Mouse (Mus musculus): ENCODE measurements at regions not wholly inside any gene's neighbourhood (a gene's known extent, or its start where the extent isn't known, plus 50 kb on each side); places are given as distances from the start of the nearest gene placed in this dataset.

DNA sequence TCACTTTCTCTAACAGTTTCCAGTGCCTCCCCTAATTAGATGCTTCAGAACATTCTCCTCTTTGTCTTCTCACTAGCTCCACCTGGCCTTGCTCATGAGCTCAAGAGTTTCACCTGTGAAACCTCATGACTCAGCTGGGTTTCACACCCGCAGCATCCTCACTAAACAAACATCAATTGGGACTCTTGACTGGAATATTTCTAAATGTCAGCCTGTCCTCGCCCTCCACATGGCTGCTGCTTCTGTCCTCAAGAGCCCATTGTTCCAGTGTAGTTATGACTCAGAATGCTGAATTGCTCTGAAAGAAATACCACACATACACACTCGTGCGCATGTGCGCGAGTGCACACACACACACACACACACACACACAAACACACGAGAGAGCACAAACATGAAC is 407.2 kb downstream of the Prss52 start:
- Histone ChIP-seq H3K36me3 (ENCODE audit: control insufficient read depth, insufficient read depth, low read length) (no peaks in the 10 kb centered on the region), H3K4me3 (ENCODE audit: control insufficient read depth, low read depth, low read length) (no peak overlapping the region), H3K27me3 (ENCODE audit: control insufficient read depth, insufficient read depth, low read length) (no peaks in the 10 kb centered on the region), H3K27ac (ENCODE audit: control insufficient read depth, insufficient read depth, low read depth, low read length) (no peak overlapping the region), H3K4me1 (ENCODE audit: control insufficient read depth, insufficient read depth, low read length) (no peaks in the 10 kb centered on the region)
- no peak for TF ChIP-seq CTCF (IDR thresholded peaks at IDR 0.05; ENCODE audit: control insufficient read depth, insufficient read depth, insufficient replicate concordance, low read depth, low read length)
- TF ChIP-seq POLR2A (IDR thresholded peaks at IDR 0.05; ENCODE audit: control insufficient read depth, low read depth, low read length) = no peak

DNA sequence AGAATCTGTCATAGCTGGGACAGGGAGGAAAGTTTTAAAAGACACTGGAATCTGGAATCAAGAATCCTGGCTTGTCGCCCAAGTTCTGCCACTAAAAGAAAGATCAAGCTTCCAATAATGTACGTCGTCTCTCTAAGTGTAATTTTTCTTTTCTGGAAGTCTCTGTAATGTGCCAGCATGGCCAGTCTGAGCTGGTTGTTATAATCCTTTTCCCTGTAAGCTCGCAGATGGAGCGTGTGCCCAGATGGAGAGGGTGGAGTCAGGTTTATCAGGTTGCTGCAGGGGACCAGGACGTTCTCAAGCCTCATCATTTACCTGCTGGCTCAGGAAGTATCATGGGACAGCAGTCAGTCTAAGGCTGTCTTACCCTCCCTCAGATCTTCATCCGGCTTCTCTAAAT is 408.6 kb downstream of the Prss52 start:
- H3K4me1 ChIP-seq (ENCODE audit: control insufficient read depth, insufficient read depth, low read length) = no peaks in the 10 kb centered on the region
- TF ChIP-seq CTCF (IDR thresholded peaks at IDR 0.05; ENCODE audit: control insufficient read depth, insufficient read depth, insufficient replicate concordance, low read depth, low read length) = no peak
- no peak for TF ChIP-seq POLR2A (IDR thresholded peaks at IDR 0.05; ENCODE audit: control insufficient read depth, low read depth, low read length)
- no peaks in the 10 kb centered on the region for H3K27me3 ChIP-seq (ENCODE audit: control insufficient read depth, insufficient read depth, low read length)
- no peaks in the 10 kb centered on the region for H3K36me3 ChIP-seq (ENCODE audit: control insufficient read depth, insufficient read depth, low read length)
- no peak overlapping the region for H3K27ac ChIP-seq (ENCODE audit: control insufficient read depth, insufficient read depth, low read depth, low read length)
- no peak overlapping the region for H3K4me3 ChIP-seq (ENCODE audit: control insufficient read depth, low read depth, low read length)

DNA sequence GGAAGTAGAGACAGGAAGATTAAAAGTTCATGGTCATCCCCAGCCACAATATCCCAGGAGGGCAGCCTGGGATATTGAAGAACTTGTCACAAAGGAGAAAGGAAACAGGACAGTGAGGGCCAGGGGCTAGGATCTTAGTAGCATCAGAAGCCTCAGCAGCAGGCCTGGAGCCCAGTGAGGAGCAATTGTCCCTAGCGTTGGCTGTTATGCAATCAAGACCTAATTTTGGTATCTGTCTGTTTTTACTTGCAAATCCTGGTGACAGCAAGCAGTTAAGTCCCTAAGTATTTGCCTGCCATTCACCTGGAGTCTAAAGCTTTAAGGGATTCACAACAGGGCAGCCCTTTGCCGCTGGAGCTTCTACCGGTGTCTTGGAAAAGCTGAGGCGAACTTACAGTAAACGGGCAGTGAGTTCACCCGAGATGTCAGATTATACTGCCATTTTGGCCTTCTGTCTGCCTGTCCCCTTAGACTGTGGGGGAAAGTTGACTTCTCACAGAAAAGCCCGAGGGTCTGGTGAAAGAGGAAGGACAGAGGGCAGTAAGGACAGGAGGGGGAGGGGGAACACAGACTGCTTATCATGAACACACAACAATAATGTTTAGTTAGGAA is 413.6 kb downstream of the Prss52 start:
- no peak overlapping the region for H3K27ac ChIP-seq (ENCODE audit: control insufficient read depth, insufficient read depth, low read depth, low read length)
- H3K27me3 ChIP-seq (ENCODE audit: control insufficient read depth, insufficient read depth, low read length) = no peaks in the 10 kb centered on the region
- H3K4me1 ChIP-seq (ENCODE audit: control insufficient read depth, insufficient read depth, low read length) = no peaks in the 10 kb centered on the region
- no peaks in the 10 kb centered on the region for H3K36me3 ChIP-seq (ENCODE audit: control insufficient read depth, insufficient read depth, low read length)
- no peak for TF ChIP-seq POLR2A (IDR thresholded peaks at IDR 0.05; ENCODE audit: control insufficient read depth, low read depth, low read length)
- no peak for TF ChIP-seq CTCF (IDR thresholded peaks at IDR 0.05; ENCODE audit: control insufficient read depth, insufficient read depth, insufficient replicate concordance, low read depth, low read length)
- H3K4me3 ChIP-seq (ENCODE audit: control insufficient read depth, low read depth, low read length) = no peak overlapping the region

DNA sequence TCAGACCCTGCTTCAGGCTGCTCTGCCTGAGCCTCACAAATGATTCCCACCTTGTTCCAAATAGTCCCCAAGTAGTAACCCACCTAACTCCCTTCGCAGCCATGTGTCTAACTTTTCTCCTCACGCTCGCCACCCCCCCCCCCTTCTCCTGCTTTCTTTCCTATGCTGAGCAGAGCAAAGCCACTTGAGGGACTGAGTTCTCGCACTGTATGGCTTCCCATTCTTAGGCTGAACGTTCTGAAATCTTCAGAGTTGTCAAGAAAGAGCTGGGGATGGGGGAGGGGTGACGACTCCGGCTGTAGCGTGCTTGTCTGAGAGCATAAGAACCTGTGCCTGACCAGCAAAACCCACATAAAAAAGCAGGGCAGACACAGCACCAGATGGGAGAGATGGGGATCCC is 420.6 kb downstream of the Prss52 start:
- no peak overlapping the region for H3K4me3 ChIP-seq (ENCODE audit: control insufficient read depth, low read depth, low read length)
- H3K4me1 ChIP-seq (ENCODE audit: control insufficient read depth, insufficient read depth, low read length) = no peaks in the 10 kb centered on the region
- H3K27ac ChIP-seq (ENCODE audit: control insufficient read depth, insufficient read depth, low read depth, low read length) = no peak overlapping the region
- H3K27me3 ChIP-seq (ENCODE audit: control insufficient read depth, insufficient read depth, low read length) = no peaks in the 10 kb centered on the region
- H3K36me3 ChIP-seq (ENCODE audit: control insufficient read depth, insufficient read depth, low read length) = no peaks in the 10 kb centered on the region
- TF ChIP-seq CTCF (IDR thresholded peaks at IDR 0.05; ENCODE audit: control insufficient read depth, insufficient read depth, insufficient replicate concordance, low read depth, low read length) (no peak), POLR2A (IDR thresholded peaks at IDR 0.05; ENCODE audit: control insufficient read depth, low read depth, low read length) (no peak)

DNA sequence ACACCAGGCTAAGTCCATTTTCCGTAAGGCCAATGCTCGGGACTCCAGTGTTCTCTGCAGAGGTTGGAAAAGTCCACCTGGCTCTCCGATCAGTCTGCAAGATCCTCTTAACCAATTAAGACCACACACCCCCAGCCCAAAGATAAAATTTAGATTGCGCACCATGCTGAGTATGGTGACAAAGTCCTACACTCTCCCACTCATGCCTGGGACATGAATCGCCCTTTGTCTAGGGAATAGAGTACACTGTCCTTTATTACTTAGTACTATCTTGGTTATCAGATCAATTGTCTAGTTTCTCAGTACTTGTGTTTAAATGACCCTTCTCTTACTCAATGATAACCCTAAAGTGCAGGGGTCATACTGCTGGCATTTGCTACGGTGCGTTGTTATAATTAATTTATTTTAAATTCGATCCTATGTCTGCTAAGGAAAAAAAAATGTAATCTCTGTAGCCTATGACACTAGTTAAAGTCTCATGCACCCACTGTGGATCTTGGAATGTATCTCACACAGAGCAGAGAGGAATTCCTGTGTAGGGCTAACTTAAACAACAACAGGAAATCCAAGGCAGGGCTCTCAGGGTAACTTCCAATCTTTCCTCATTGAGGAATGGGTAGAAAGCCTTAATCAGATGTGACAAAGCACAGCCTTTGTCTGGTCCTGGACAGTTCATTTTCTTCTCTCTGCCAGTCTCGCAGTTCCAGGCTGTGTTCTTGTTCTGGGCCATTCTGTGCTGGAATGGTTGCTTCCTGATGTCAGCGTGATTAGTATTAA is 421.4 kb downstream of the Prss52 start:
- Histone ChIP-seq H3K27me3 (ENCODE audit: control insufficient read depth, insufficient read depth, low read length) (no peaks in the 10 kb centered on the region), H3K4me3 (ENCODE audit: control insufficient read depth, low read depth, low read length) (no peak overlapping the region), H3K27ac (ENCODE audit: control insufficient read depth, insufficient read depth, low read depth, low read length) (no peak overlapping the region), H3K36me3 (ENCODE audit: control insufficient read depth, insufficient read depth, low read length) (no peaks in the 10 kb centered on the region), H3K4me1 (ENCODE audit: control insufficient read depth, insufficient read depth, low read length) (no peaks in the 10 kb centered on the region)
- TF ChIP-seq POLR2A (IDR thresholded peaks at IDR 0.05; ENCODE audit: control insufficient read depth, low read depth, low read length) = no peak
- no peak for TF ChIP-seq CTCF (IDR thresholded peaks at IDR 0.05; ENCODE audit: control insufficient read depth, insufficient read depth, insufficient replicate concordance, low read depth, low read length)

DNA sequence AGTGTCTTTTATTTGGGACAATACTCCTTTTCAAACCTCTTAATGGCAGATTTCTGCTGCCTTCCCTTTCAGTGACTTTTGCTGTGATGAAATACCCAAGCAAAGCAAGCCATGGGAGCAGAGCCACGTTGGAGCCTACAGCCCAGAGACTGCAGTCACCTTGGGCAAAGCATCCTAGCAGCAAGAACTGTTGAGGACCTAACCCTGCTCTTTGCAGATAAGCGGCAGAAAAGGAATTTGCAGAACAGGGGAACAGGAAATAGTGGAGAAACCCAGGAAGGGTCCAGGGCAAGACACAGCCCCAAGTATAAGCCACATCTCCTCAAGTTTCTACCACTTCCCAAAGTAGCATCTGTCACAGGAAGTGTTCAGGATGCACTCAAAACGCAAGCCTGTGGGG is 426.5 kb downstream of the Prss52 start:
- TF ChIP-seq CTCF (IDR thresholded peaks at IDR 0.05; ENCODE audit: control insufficient read depth, insufficient read depth, insufficient replicate concordance, low read depth, low read length) (no peak), POLR2A (IDR thresholded peaks at IDR 0.05; ENCODE audit: control insufficient read depth, low read depth, low read length) (no peak)
- Histone ChIP-seq H3K4me1 (ENCODE audit: control insufficient read depth, insufficient read depth, low read length) (no peaks in the 10 kb centered on the region), H3K4me3 (ENCODE audit: control insufficient read depth, low read depth, low read length) (no peak overlapping the region), H3K27ac (ENCODE audit: control insufficient read depth, insufficient read depth, low read depth, low read length) (no peak overlapping the region), H3K27me3 (ENCODE audit: control insufficient read depth, insufficient read depth, low read length) (no peaks in the 10 kb centered on the region), H3K36me3 (ENCODE audit: control insufficient read depth, insufficient read depth, low read length) (no peaks in the 10 kb centered on the region)

DNA sequence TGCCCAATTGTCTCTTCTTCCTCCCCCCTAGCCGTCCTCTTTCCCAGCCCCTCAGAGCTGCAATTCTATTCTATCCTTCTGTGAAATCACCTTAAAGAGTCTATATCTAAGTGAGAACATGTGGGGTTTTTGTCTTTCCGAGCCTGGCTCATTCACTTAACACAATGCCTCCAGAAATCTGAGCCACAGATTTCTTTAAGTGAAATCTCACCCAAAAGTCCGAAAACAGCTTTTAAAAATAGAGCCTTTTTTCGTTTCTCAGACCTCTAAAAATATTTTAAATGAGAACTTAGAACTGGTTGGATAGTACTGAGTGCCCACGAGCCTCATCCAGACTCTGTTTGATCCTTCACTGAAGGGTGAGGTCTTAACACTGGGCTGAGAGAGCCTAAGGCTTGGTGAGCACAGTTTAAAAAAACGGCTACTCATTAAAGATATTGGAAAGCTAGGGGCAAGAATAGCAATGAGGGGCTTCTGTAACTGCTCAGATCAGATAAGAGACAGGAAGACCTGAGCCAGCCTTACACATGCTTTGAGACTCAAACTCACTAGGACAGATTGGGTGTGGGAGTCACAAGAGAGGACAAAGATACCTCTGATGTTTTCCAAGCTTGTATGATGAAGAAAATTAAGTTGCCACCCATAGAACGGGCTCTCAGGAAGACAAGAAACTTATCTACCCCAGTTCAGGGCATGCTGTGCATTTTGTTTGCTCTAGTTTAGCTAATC is 427.3 kb downstream of the Prss52 start:
- Histone ChIP-seq H3K4me3 (ENCODE audit: control insufficient read depth, low read depth, low read length) (no peak overlapping the region), H3K36me3 (ENCODE audit: control insufficient read depth, insufficient read depth, low read length) (no peaks in the 10 kb centered on the region), H3K27me3 (ENCODE audit: control insufficient read depth, insufficient read depth, low read length) (no peaks in the 10 kb centered on the region), H3K4me1 (ENCODE audit: control insufficient read depth, insufficient read depth, low read length) (no peaks in the 10 kb centered on the region), H3K27ac (ENCODE audit: control insufficient read depth, insufficient read depth, low read depth, low read length) (no peak overlapping the region)
- TF ChIP-seq POLR2A (IDR thresholded peaks at IDR 0.05; ENCODE audit: control insufficient read depth, low read depth, low read length) (no peak), CTCF (IDR thresholded peaks at IDR 0.05; ENCODE audit: control insufficient read depth, insufficient read depth, insufficient replicate concordance, low read depth, low read length) (no peak)

All from testis, adult 2 months (tissue).